Mouse (Mus musculus) erythroblast, embryonic 14.5 days (primary cell): ENCODE results near the gene Rbm5.

ENCODE experiments used
- GATA1 ChIP-seq: IDR thresholded peaks from 2 replicates; pipeline ENCODE4 v1.6.1; 2012; ENCODE audit warnings: low read length, inconsistent platforms, mixed read lengths
- TAL1 ChIP-seq: IDR thresholded peaks from 3 replicates; pipeline ENCODE4 v1.6.1; 2012; ENCODE audit warnings: low read length, inconsistent platforms, mixed read lengths

GRCm38 (mm10) chr9:107697811-107698521 lies 72.8 kb downstream of the Rbm5 start:
- TF ChIP-seq TAL1 = no peak
- no peak for TF ChIP-seq GATA1
